Mouse (Mus musculus) embryonic facial prominence, embryonic 10.5 days (tissue): ENCODE measurements around the gene B3galt6. TPM values are rescaled to one million over a fixed set of nuclear protein-coding genes. Genes with fewer than 3 reads are reported as not detected.

Source experiments
- DNase-seq: peaks from one replicate; pipeline ENCODE4 v3.0.0-alpha.2; 2017; ENCODE audit warnings: low spot score
- H3K27ac ChIP-seq: fragments of 300-500 bp; sonication (generic); replicated peaks from 2 replicates; pipeline ENCODE4 v1.5.1; 2016; ENCODE audit warnings: mild to moderate bottlenecking
- H3K27me3 ChIP-seq: fragments of 300-500 bp; sonication (generic); replicated peaks from 2 replicates; pipeline ENCODE4 v1.6.1; 2016; ENCODE audit warnings: low read depth, mild to moderate bottlenecking; ENCODE audit not compliant: poor library complexity, severe bottlenecking
- H3K36me3 ChIP-seq: fragments of 300-500 bp; sonication (generic); replicated peaks from 2 replicates; pipeline ENCODE4 v1.6.1; 2016; ENCODE audit warnings: mild to moderate bottlenecking, moderate library complexity
- H3K4me1 ChIP-seq: fragments of 300-500 bp; sonication (generic); 2 replicates; pipeline ENCODE4 v1.6.1; 2016
- H3K4me3 ChIP-seq: fragments of 300-500 bp; sonication (generic); 2 replicates; pipeline ENCODE4 v1.5.1; 2016; ENCODE audit warnings: mild to moderate bottlenecking, moderate library complexity
- H3K9me3 ChIP-seq: fragments of 300-500 bp; sonication (generic); 2 replicates; pipeline ENCODE4 v1.6.1; 2016; ENCODE audit warnings: mild to moderate bottlenecking
- WGBS: fragments of 180-500 bp; shearing (Covaris S2); methylation state at CpG from one replicate; pipeline ENCODE4 v1.1.7; 2016; 5-methylcytosine and 5-hydroxymethylcytosine counted together
- polyA plus RNA-seq: library from polyadenylated mRNA; unstranded; fragments of >200 nt; fragmentation: Nextera tagmentation; extraction: Ambion mirVana; gene quantifications from 2 replicates; pipeline ENCODE4 v1.2.1, GENCODE M21; 2016

B3galt6 gene
- polyA plus RNA-seq, 1 experiment from 2014 or later = 12.7 TPM

DNA sequence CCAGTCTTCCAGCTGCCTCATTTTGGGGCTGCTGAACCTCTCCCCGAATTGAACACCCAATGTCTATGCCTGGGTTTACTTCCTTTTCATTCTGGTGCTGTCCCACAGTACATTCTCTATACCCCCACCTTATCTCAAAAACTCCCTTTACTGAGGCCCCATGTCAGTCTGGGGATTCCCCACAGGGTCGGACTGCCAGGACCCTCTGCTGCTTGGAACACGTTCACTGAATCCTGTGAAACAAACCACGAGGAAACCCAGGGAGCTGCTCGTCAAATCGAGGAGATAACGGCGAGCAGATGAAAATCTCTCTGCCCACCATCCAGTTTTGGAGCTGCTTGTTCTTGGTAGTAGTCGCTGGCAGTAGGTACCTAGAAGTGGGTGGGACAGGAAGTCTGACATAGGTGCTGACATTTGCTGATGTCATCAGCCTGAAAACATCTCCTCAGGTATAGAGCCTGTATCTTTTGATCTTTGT lies 29.5 kb upstream of the B3galt6 start:
- peaks cover 34% of the 10 kb centered on the region for H3K36me3 ChIP-seq
- no peak overlapping the region for H3K4me3 ChIP-seq
- no peaks in the 10 kb centered on the region for H3K27me3 ChIP-seq
- H3K4me1 ChIP-seq = no peaks in the 10 kb centered on the region
- H3K27ac ChIP-seq = no peak overlapping the region
- no peaks in the 10 kb centered on the region for H3K9me3 ChIP-seq
- no peak for DNase-seq
- WGBS = 82% methylated on average over 9 of the region's 9 CpGs

DNA sequence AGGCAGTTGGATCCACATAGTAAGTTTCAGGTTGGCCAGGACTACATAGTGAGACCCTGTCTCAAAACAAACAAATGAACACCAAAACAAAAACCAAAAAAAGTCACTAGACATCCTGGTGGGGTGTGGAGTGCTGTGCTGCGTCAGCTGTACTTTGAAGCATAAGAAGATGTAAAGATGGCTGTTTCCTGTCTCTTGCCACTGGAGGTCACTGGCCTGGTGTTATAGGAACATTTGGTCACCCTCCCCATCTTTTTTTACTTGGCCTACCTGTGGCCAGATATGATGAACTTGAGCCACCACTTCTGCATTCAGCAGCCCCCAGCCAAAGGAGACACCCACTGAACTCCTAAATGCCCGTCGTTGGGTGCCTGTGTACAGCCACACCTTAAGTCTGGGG lies 28.9 kb upstream of the B3galt6 start:
- no peak overlapping the region for H3K27ac ChIP-seq
- peaks cover 31% of the 10 kb centered on the region for H3K36me3 ChIP-seq
- no peaks in the 10 kb centered on the region for H3K27me3 ChIP-seq
- 80% methylated on average over 3 of the region's 3 CpGs for WGBS
- no peaks in the 10 kb centered on the region for H3K4me1 ChIP-seq
- no peaks in the 10 kb centered on the region for H3K9me3 ChIP-seq
- H3K4me3 ChIP-seq = no peak overlapping the region
- no peak for DNase-seq

- Histone ChIP-seq H3K9me3 (no peaks in the 10 kb centered on the region), H3K4me1 (no peaks in the 10 kb centered on the region), H3K36me3 (peaks cover 40% of the 10 kb centered on the region), H3K27me3 (no peaks in the 10 kb centered on the region), H3K27ac (no peak overlapping the region), H3K4me3 (no peak overlapping the region)
- WGBS = 92% methylated on average over 12 of the region's 12 CpGs
- no peak for DNase-seq
Observed at GRCm38 (mm10) chr4:156019771-156020170, 27.3 kb upstream of the B3galt6 start.

DNA sequence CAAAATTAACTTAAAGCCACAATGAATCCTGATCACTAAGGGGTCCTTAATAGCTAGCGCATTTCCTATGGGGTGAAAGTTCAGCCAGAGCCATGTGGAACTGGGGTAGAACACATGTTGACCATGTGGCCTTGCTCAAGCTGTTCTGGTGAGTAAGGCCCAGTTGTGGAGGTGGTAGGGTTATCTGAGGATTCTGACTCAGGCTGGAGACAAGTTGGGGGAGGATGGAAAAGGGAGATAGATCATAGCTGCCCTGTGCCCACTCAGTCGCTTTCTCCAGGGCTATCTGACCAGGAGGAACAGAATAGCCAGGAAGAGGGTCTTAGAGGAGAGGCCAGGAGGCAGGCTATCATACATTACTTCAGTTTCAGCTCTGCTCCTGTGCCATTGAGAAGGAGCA lies 22.0 kb upstream of the B3galt6 start:
- Histone ChIP-seq H3K27me3 (no peaks in the 10 kb centered on the region), H3K36me3 (peaks cover 74% of the 10 kb centered on the region), H3K4me1 (no peaks in the 10 kb centered on the region), H3K9me3 (no peaks in the 10 kb centered on the region), H3K4me3 (no peak overlapping the region), H3K27ac (no peak overlapping the region)
- WGBS = 80% methylated on average over 2 of the region's 2 CpGs
- no peak for DNase-seq

GRCm38 (mm10) chr4:156013637-156014036 lies 21.2 kb upstream of the B3galt6 start, which contains the start of gene Tnfrsf4:
TSS of gene Tnfrsf4 (plus strand) at chr4:156013843.
- Histone ChIP-seq H3K27ac (no peak within 1 kb of the TSS), H3K4me3 (no peak within 1 kb of the TSS), H3K27me3 (no peaks in the 10 kb centered on the region), H3K36me3 (peaks cover 82% of the 10 kb centered on the region), H3K9me3 (no peaks in the 10 kb centered on the region), H3K4me1 (no peaks in the 10 kb centered on the region)
- no peak for DNase-seq
- 87% methylated on average over 8 of the region's 8 CpGs for WGBS

DNA sequence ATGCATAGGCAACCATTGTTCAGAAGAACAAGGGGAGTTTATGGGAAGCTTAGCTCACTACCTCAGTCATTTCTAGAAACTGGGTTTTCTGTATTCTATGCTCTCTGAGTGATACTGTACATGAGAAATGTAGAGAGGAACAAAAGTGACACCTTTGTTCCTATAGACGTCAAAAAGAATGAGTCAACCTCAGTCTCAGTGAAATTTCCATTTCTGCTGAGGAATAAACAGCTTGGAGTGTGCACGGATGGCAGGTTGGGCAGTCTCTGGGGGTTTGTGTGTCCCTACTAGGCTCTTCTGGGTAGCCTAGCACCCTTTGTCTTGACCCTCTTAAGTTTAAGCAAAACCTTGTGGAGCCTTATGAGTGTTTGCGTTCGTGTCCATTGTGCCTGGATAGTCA lies 15.9 kb upstream of the B3galt6 start:
- Histone ChIP-seq H3K27me3 (no peaks in the 10 kb centered on the region), H3K36me3 (peaks cover 97% of the 10 kb centered on the region), H3K27ac (no peak overlapping the region), H3K4me1 (no peaks in the 10 kb centered on the region), H3K4me3 (no peak overlapping the region), H3K9me3 (no peaks in the 10 kb centered on the region)
- no peak for DNase-seq
- WGBS = 93% methylated on average over 4 of the region's 4 CpGs

DNA sequence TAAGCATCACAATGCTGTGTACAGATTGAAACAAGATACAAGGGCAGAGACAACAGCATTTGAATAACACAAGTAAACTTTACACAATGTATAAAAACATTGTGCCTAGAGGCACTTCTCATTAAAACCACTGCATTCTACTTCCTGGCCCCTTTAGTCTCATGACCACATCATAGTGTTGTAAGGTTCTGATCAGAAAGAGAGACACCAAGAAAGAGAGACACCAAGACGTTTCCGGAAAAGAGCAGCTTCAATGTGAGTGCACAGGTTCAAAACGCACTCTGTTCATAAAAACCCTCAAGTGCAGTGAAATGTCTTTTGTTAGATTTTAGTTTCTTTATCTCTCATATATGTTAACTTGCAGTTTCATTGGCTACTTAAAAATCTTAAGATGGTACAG lies 11.7 kb upstream of the B3galt6 start:
- 92% methylated on average over 3 of the region's 3 CpGs for WGBS
- Histone ChIP-seq H3K4me1 (no peaks in the 10 kb centered on the region), H3K4me3 (no peak overlapping the region), H3K9me3 (no peaks in the 10 kb centered on the region), H3K36me3 (peaks cover 97% of the 10 kb centered on the region), H3K27ac (no peak overlapping the region), H3K27me3 (no peaks in the 10 kb centered on the region)
- no peak for DNase-seq

GRCm38 (mm10) chr4:155993606-155994005 lies 1.2 kb upstream of the B3galt6 start:
- Histone ChIP-seq H3K27me3 (no peaks in the 10 kb centered on the region), H3K4me1 (peaks cover 24% of the 10 kb centered on the region), H3K9me3 (no peaks in the 10 kb centered on the region), H3K4me3 (peak overlapping the region; percentile 87), H3K36me3 (peaks cover 54% of the 10 kb centered on the region), H3K27ac (peak overlapping the region; percentile 97)
- WGBS = 5% methylated on average over 15 of the region's 15 CpGs
- DNase-seq = no peak

GRCm38 (mm10) chr4:155992906-155993547 lies 578 bp upstream of the B3galt6 start:
- Histone ChIP-seq H3K27me3 (no peaks in the 10 kb centered on the region), H3K4me1 (peaks cover 24% of the 10 kb centered on the region), H3K36me3 (peaks cover 48% of the 10 kb centered on the region), H3K27ac (peak overlapping the region; percentile 97), H3K4me3 (peak overlapping the region; percentile 87), H3K9me3 (no peaks in the 10 kb centered on the region)
- WGBS = under 1% methylated on average over 70 of the region's 70 CpGs
- peak; percentile 94 for DNase-seq

DNA sequence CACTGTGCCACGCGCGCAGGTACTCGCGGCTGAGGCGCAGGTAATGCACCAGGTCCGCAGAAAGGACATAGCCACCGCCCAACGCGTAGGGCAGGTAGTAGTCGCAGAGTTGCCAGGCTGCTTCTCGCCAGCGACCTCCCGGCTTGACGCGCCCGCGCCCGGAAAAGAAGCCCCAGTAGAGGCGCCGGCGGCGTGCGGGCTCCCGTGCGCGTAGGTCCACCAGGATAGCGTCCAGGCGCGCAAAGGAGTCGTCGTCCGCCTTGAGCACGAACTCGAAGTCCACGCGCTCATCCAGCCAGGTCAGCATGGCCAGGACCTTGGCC lies 580 bp downstream of the B3galt6 start:
- H3K4me3 ChIP-seq = peak overlapping the region; percentile 87
- peaks cover 37% of the 10 kb centered on the region for H3K36me3 ChIP-seq
- H3K4me1 ChIP-seq = peaks cover 24% of the 10 kb centered on the region
- no peak for DNase-seq
- 30% methylated on average over 37 of the region's 37 CpGs for WGBS
- no peaks in the 10 kb centered on the region for H3K27me3 ChIP-seq
- H3K27ac ChIP-seq = peak overlapping the region; percentile 97
- no peaks in the 10 kb centered on the region for H3K9me3 ChIP-seq

DNA sequence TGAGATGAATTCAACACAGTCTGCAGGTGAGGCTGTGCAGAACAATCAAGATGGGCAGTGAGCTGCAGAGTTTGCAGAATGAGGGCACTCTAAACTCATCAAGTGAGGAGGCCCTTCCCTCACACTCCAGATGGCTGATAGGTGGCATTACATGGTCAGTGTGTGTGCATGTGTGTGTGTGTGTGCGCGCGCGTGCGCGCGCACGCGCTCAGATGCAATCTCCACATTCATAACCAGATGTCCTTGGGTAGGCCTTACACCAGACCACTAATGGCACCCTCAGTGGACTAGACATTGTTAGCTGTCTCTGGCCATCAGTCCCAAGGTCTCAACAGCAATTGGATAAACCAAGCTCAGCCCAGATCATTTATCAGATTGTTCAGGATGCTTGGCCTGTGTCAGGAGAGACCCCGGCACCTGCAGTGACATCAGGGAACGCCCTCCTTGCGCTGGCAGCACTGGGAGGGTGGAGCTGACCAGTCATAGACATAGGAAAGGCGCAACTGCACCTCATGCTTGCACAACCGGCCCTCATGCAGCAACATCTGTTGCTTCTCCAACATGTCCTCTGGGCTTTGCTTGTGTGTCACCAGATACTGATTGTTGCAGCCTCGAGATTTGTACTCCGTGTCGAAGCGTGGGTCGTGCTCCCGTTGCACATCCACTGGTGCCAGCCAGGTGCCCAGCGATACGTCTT lies 1.1 kb downstream of the B3galt6 start:
- DNase-seq = no peak

GRCm38 (mm10) chr4:155983788-155984187 lies 8.7 kb downstream of the B3galt6 start:
- Histone ChIP-seq H3K9me3 (no peaks in the 10 kb centered on the region), H3K4me1 (peaks cover 6% of the 10 kb centered on the region; the same call in 1 of the 2 replicates), H3K27ac (no peak overlapping the region), H3K27me3 (no peaks in the 10 kb centered on the region), H3K4me3 (no peak overlapping the region), H3K36me3 (no peaks in the 10 kb centered on the region)
- 22% methylated on average over 2 of the region's 2 CpGs for WGBS
- DNase-seq = no peak

More for the DNA sequence above, 1.1 kb downstream of the B3galt6 start:
- Histone ChIP-seq H3K27ac (peak overlapping the region; percentile 97), H3K27me3 (no peaks in the 10 kb centered on the region), H3K4me3 (peak overlapping the region; percentile 87), H3K4me1 (peaks cover 24% of the 10 kb centered on the region), H3K9me3 (no peaks in the 10 kb centered on the region), H3K36me3 (peaks cover 31% of the 10 kb centered on the region)
- WGBS = 89% methylated on average over 22 of the region's 22 CpGs
